Mouse (Mus musculus): ENCODE results near the gene Afg1l.

Afg1l gene

GRCm38 (mm10) chr10:42297954-42298353 is 180.4 kb downstream of the Afg1l start:
- DNase-seq (ENCODE audit: low read depth, low spot score), result peak; percentile 50

- no peak for DNase-seq (ENCODE audit: low read depth, low spot score)
Measured at GRCm38 (mm10) chr10:42297109-42297508, 181.3 kb downstream of the Afg1l start.

DNA sequence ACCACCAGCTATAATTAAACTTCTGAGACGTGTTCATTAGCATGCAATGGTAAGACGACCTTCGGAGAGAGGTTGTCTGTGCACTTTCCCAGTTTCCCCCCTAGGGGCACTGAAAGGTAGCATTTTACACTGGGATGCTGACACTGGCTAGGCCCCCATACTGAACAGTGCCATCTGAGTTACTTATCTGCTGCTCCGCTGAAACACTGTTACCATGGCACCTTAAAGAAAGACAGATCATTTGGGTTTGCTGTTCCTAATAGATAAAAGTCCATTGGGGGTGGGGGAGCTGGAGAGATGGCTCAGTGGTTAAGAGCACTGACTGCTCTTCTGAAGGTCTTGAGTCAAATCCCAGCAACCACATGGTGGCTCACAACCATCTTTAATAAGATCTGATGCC is 181.8 kb downstream of the Afg1l start:
- no peak for DNase-seq (ENCODE audit: low read depth, low spot score)

GRCm38 (mm10) chr10:42295028-42295427 is 183.3 kb downstream of the Afg1l start:
- peak; percentile 63 for DNase-seq (ENCODE audit: low read depth, low spot score)

DNA sequence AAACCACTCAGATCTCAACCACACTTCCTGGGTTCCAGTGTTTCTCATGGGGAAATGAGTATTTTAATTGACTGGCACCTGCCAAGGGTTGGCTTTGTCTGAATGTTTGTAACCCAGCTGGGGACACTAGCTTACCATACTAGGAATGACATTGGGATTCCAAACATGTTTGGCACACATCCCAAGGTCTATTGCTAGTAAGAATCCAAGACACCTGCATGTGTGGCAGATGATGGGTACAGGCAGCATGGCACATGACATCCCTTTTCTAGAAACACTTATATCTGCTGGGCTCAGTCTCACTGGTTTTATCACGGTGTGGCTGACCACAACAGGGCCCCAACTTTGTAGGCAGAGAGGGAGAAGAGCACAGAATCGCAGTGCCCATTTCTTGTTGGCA is 184.0 kb downstream of the Afg1l start:
- DNase-seq (ENCODE audit: low read depth, low spot score), result no peak

DNA sequence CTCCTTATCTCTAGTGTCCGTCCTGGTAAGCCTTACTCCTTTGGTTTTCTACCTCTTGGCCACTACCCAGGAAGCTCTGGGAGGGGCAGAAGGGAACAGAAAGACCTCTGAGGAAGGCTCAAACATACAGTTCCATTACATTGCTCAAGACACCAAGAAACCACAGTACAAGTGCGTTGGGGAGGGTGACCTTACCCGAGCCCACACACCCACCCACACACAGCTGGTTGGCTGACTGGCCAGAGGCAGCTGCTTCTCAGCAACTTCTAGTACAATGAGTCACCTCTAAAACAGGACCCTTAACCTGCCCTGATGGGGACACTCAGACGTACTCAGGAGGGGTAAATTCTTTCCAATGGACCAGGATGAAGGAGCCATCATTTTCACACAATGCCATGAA is 184.5 kb downstream of the Afg1l start:
- no peak for DNase-seq (ENCODE audit: low read depth, low spot score)

DNA sequence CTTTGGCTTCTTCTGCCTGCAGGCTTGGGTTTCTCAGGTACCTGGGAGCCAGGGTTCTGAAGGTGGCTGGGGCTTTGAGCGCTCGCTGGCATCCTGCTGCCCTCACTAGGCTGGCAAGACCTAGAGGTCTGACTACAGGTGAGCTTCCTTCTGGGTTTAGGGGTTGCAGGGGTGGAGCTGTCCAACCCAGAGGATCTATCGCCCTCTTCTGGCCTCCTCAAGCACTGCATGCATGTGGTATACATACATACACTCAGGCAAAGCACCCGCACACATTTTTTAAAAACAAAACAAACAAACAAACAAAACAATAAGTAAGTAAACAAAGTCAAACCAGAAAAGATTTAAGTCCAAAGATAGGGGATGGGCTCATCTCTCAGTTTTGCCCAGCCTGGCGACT is 187.0 kb downstream of the Afg1l start:
- peak; percentile 76 for DNase-seq (ENCODE audit: low read depth, low spot score)

DNA sequence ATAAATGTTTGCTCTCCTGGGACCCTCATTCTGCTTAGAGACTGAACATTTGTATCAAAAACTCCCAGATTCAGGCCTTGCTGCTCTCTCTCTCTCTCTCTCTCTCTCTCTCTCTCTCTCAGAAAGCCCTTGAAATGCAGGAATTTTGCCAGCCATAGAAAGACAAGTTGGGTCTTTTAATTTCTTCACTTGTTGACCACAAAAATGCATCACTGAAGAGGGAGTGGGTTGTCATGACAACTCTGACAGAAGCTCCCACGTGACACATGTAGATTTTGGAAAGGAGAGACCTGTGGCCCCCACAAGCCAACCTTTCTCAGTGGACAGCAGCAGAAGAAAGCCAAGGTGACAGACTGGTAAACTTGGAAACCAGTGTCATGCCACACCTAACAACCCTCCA is 190.7 kb downstream of the Afg1l start:
- DNase-seq (ENCODE audit: low read depth, low spot score), result no peak

GRCm38 (mm10) chr10:42278307-42278850 is 200.0 kb downstream of the Afg1l start:
- DNase-seq (ENCODE audit: low read depth, low spot score), result no peak

- peak; percentile 100 for DNase-seq (ENCODE audit: low read depth, low spot score)
Measured at GRCm38 (mm10) chr10:42277476-42278306, 200.7 kb downstream of the Afg1l start.

- DNase-seq (ENCODE audit: low read depth, low spot score), result peak; percentile 96
Measured at GRCm38 (mm10) chr10:42276507-42277345, 201.6 kb downstream of the Afg1l start, which contains the start of gene Foxo3. Gene Foxo3, minus strand, starts transcription at chr10:42276755.

GRCm38 (mm10) chr10:42275871-42276501 is 202.4 kb downstream of the Afg1l start:
- DNase-seq (ENCODE audit: low read depth, low spot score), result peak; percentile 67

- DNase-seq (ENCODE audit: low read depth, low spot score), result peak; percentile 59
Measured at GRCm38 (mm10) chr10:42275401-42275870, 202.9 kb downstream of the Afg1l start.

GRCm38 (mm10) chr10:42274712-42275400 is 203.5 kb downstream of the Afg1l start:
- DNase-seq (ENCODE audit: low read depth, low spot score), result peak; percentile 46

- DNase-seq (ENCODE audit: low read depth, low spot score), result peak; percentile 90
Measured at GRCm38 (mm10) chr10:42273760-42274691, 204.3 kb downstream of the Afg1l start.

GRCm38 (mm10) chr10:42273403-42273759 is 205.0 kb downstream of the Afg1l start:
- DNase-seq (ENCODE audit: low read depth, low spot score), result no peak

- DNase-seq (ENCODE audit: low read depth, low spot score), result no peak
Measured at GRCm38 (mm10) chr10:42271454-42272230, 206.7 kb downstream of the Afg1l start.

DNA sequence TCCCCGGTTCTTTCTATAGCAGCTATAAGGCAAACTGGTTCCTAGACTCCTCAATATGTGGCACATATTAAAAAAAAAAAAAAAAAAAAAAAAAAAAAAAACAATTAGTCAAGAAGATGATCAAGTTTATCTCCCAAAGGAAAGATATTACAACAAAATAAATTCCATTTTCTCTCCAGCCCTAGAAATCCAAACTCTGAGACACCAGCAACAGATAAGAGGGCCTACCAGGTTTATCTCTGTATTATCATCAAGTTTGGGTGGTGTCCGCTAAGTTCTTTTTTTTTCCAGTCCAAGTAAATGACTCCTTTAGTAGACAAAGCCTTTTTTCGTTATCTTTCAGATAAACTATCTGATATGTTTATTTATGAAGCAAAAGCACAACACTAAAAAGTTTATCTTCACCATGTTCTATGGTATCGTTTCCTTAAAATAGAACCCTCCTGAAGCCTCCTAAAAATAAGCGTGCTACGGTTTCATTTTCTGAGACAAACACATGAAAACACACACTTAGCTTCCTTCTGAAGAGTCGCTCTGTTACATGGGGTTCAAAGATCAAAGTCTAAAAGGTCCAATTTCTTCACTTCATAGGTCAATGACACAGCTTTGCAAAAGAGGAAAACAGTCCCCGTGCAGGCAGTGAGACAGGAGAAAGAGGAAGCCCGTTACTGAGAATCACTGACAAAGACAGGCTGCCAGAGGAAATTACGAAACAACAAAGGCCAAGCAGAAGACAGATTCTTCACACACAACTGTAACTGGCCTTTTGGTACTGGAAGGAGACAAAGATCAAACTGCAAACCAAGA is 207.9 kb downstream of the Afg1l start:
- no peak for DNase-seq (ENCODE audit: low read depth, low spot score)

Data from ZHBTc4 (cell line).